Mouse (Mus musculus) gonadal fat pad, adult 2 months (tissue): ENCODE measurements around the gene Adap1. TPM values are rescaled to one million over a fixed set of nuclear protein-coding genes. Genes with fewer than 3 reads are reported as not detected.

Experiments used
- DNase-seq: peaks from one replicate; pipeline ENCODE4 v3.0.0-alpha.2; 2012; ENCODE audit warnings: low read depth
- polyA plus RNA-seq: library from polyadenylated mRNA; depleted of rRNA; stranded (reverse); fragments of >200 nt; gene quantifications from 2 replicates; pipeline ENCODE4 v1.2.3, GENCODE M21; 2012; rRNA removed

The Adap1 gene
- polyA plus RNA-seq, 1 experiment: 22.6 TPM

GRCm38 (mm10) chr5:139252081-139252909 is 73.1 kb downstream of the Adap1 start, which contains the start of gene Get4:
Gene Get4, plus strand, starts transcription at chr5:139252324.
- no peak for DNase-seq

GRCm38 (mm10) chr5:139251736-139252080 is 73.7 kb downstream of the Adap1 start:
- DNase-seq: no peak

GRCm38 (mm10) chr5:139251279-139251678 is 74.1 kb downstream of the Adap1 start:
- no peak for DNase-seq

- no peak for DNase-seq
These were observed 76.6 kb downstream of the Adap1 start for GRCm38 (mm10) chr5:139248846-139249245.

- DNase-seq: no peak
These were observed 77.7 kb downstream of the Adap1 start for GRCm38 (mm10) chr5:139247767-139248166.

GRCm38 (mm10) chr5:139243384-139243783 is 82.0 kb downstream of the Adap1 start:
- DNase-seq: no peak

GRCm38 (mm10) chr5:139241022-139241761 is 84.2 kb downstream of the Adap1 start:
- DNase-seq: no peak

- no peak for DNase-seq
These were observed 88.0 kb downstream of the Adap1 start for GRCm38 (mm10) chr5:139237436-139237835.

- no peak for DNase-seq
These were observed 91.0 kb downstream of the Adap1 start for GRCm38 (mm10) chr5:139234423-139234822.

GRCm38 (mm10) chr5:139232083-139232482 is 93.3 kb downstream of the Adap1 start:
- no peak for DNase-seq

- no peak for DNase-seq
These were observed 95.7 kb downstream of the Adap1 start for GRCm38 (mm10) chr5:139229716-139230115.

GRCm38 (mm10) chr5:139228318-139228717 is 97.1 kb downstream of the Adap1 start:
- no peak for DNase-seq

GRCm38 (mm10) chr5:139227645-139228044 is 97.8 kb downstream of the Adap1 start:
- no peak for DNase-seq

GRCm38 (mm10) chr5:139227236-139227635 is 98.2 kb downstream of the Adap1 start:
- no peak for DNase-seq

GRCm38 (mm10) chr5:139223331-139223730 is 102.1 kb downstream of the Adap1 start:
- DNase-seq: no peak

Other genes with a start within 250 kb of the Adap1 start
- 3.5 and 5.1 TPM in 2 replicates for gene Prkar1b, start 175.6 kb downstream of the Adap1 start, polyA plus RNA-seq
- gene Dnaaf5, start 175.4 kb downstream of the Adap1 start, polyA plus RNA-seq: 13.9 and 16.0 TPM in 2 replicates
- 42.9 and 43.6 TPM in 2 replicates for gene Sun1, start 125.0 kb downstream of the Adap1 start, polyA plus RNA-seq
- gene Get4, start 73.3 kb downstream of the Adap1 start, polyA plus RNA-seq: 96.8 and 99.1 TPM in 2 replicates
- 71.1 and 118 TPM in 2 replicates for gene Cox19, start 25.8 kb upstream of the Adap1 start, polyA plus RNA-seq
- not detected in 2 replicates for gene Cyp2w1, start 27.0 kb upstream of the Adap1 start, polyA plus RNA-seq
- 28.6 and 37.7 TPM in 2 replicates for gene Gpr146, start 52.1 kb upstream of the Adap1 start, polyA plus RNA-seq
- gene C130050O18Rik, start 79.7 kb upstream of the Adap1 start, polyA plus RNA-seq: 1.4 and 1.6 TPM in 2 replicates
- 11.0 and 12.3 TPM in 2 replicates for gene Gper1, start 97.5 kb upstream of the Adap1 start, polyA plus RNA-seq
- gene 3110082I17Rik, start 134.9 kb upstream of the Adap1 start, polyA plus RNA-seq: 13.1 and 13.3 TPM in 2 replicates
- 22.3 and 26.0 TPM in 2 replicates for gene Zfand2a, start 158.9 kb upstream of the Adap1 start, polyA plus RNA-seq
- gene Uncx, start 217.9 kb upstream of the Adap1 start, polyA plus RNA-seq: not detected in 2 replicates